In genomic region chr3:121163271-121163819, GRCm38 (mm10) we compare ENCODE assay signal across 8 mouse cellular contexts. TPM values are rescaled to one million over a fixed set of nuclear protein-coding genes. Genes with fewer than 3 reads are reported as not detected.
DNase-seq lines count a peak whose midpoint lies in the region; ATAC-seq and TF ChIP-seq lines count a peak whose summit lies in the region.

No protein-coding gene starts in this region.

- H3K27me3 ChIP-seq in midbrain, embryonic 11.5 days (ENCODE audit: control insufficient read depth, insufficient read depth, low read length), result no peaks in the 10 kb centered on the region
- H3K27me3 ChIP-seq in midbrain, embryonic 16.5 days (ENCODE audit: control insufficient read depth, insufficient read depth, low read depth, low read length), result no peaks in the 10 kb centered on the region
- no peaks in the 10 kb centered on the region for H3K27me3 ChIP-seq in intestine, embryonic 15.5 days (replicated peaks)
- H3K27me3 ChIP-seq in liver, embryonic 14.5 days (ENCODE audit: control insufficient read depth, insufficient read depth, low read length), result no peaks in the 10 kb centered on the region

- TF ChIP-seq CTCF in liver, embryonic 14.5 days (IDR thresholded peaks at IDR 0.05; ENCODE audit: low read depth), result peak; percentile 99

- H3K27ac ChIP-seq in midbrain, embryonic 11.5 days (ENCODE audit: low read depth, low read length), result no peak overlapping the region
- no peak overlapping the region for H3K27ac ChIP-seq in midbrain, embryonic 16.5 days (ENCODE audit: low read length)
- H3K27ac ChIP-seq in intestine, embryonic 15.5 days, result no peak overlapping the region
- no peak overlapping the region for H3K27ac ChIP-seq in liver, embryonic 14.5 days

- no peak overlapping the region for H3K4me3 ChIP-seq in midbrain, embryonic 11.5 days (ENCODE audit: low read depth, low read length)
- no peak overlapping the region for H3K4me3 ChIP-seq in midbrain, embryonic 16.5 days (ENCODE audit: low read depth, low read length)
- no peak overlapping the region for H3K4me3 ChIP-seq in intestine, embryonic 15.5 days (replicated peaks)
- no peak overlapping the region for H3K4me3 ChIP-seq in liver, embryonic 14.5 days (ENCODE audit: insufficient read depth in 1 of 2, low read depth in 2 of 2, low read length in 2 of 2)

- peak; percentile 94 for DNase-seq in midbrain, embryonic 11.5 days (ENCODE audit: low spot score, missing footprints)
- peak; percentile 72 for DNase-seq in adrenal gland, adult 2 months
- DNase-seq in embryo, embryonic 9.5 days (ENCODE audit: extremely low spot score), result peak; percentile 75
- peak; percentile 20 to 60 (median 33) for DNase-seq in liver, embryonic 14.5 days (ENCODE audit: low read depth in 3 of 3, low spot score in 3 of 3)
- DNase-seq in right cerebral cortex, adult 2 months (ENCODE audit: low spot score in 2 of 2), result peak; percentile 47 to 56
- DNase-seq in urinary bladder, postnatal 25 days (ENCODE audit: low spot score), result peak; percentile 56

- no peaks in the 10 kb centered on the region for H3K36me3 ChIP-seq in midbrain, embryonic 11.5 days (ENCODE audit: control insufficient read depth, insufficient read depth, low read length)
- H3K36me3 ChIP-seq in midbrain, embryonic 16.5 days (ENCODE audit: control insufficient read depth, insufficient read depth, low read length), result no peaks in the 10 kb centered on the region
- H3K36me3 ChIP-seq in intestine, embryonic 15.5 days, result no peaks in the 10 kb centered on the region
- H3K36me3 ChIP-seq in liver, embryonic 14.5 days (replicated peaks; ENCODE audit: control insufficient read depth, insufficient read depth, low read depth), result no peaks in the 10 kb centered on the region

- H3K9me3 ChIP-seq in midbrain, embryonic 11.5 days (ENCODE audit: control insufficient read depth, low read length), result no peaks in the 10 kb centered on the region
- no peaks in the 10 kb centered on the region for H3K9me3 ChIP-seq in midbrain, embryonic 16.5 days (replicated peaks; ENCODE audit: control insufficient read depth, low read length, poor library complexity, severe bottlenecking)
- H3K9me3 ChIP-seq in intestine, embryonic 15.5 days, result no peaks in the 10 kb centered on the region
- no peaks in the 10 kb centered on the region for H3K9me3 ChIP-seq in liver, embryonic 14.5 days (ENCODE audit: control insufficient read depth, low read length)

- ATAC-seq in midbrain, embryonic 11.5 days (ENCODE audit: low FRiP score), result 0 out of 2 replicates have a peak, but pooled peaks have one; percentile 16
- no peak for ATAC-seq in midbrain, embryonic 16.5 days
- ATAC-seq in intestine, embryonic 15.5 days, result peak; percentile 12; the same call in 1 of the 2 replicates
- peak; percentile 69; the same call in 1 of the 2 replicates for ATAC-seq in liver, embryonic 14.5 days (ENCODE audit: insufficient read depth)

- no peak overlapping the region for H3K4me2 ChIP-seq in midbrain, embryonic 11.5 days
- H3K4me2 ChIP-seq in midbrain, embryonic 16.5 days (ENCODE audit: low read length), result no peak overlapping the region
- no peak overlapping the region for H3K4me2 ChIP-seq in intestine, embryonic 15.5 days (replicated peaks)
- peak overlapping the region; percentile 49 for H3K4me2 ChIP-seq in liver, embryonic 14.5 days (ENCODE audit: low read depth)

- 33% methylated on average over 7 of the region's 7 CpGs for WGBS in midbrain, embryonic 11.5 days
- 31% methylated on average over 7 of the region's 7 CpGs for WGBS in midbrain, embryonic 16.5 days
- 49% methylated on average over 7 of the region's 7 CpGs for WGBS in intestine, embryonic 15.5 days
- WGBS in liver, embryonic 14.5 days (ENCODE audit: insufficient replicate concordance), result 29% methylated on average over 7 of the region's 7 CpGs

- TF ChIP-seq EP300 in liver, embryonic 14.5 days (IDR thresholded peaks at IDR 0.05; ENCODE audit: low read depth), result no peak

- H3K4me1 ChIP-seq in midbrain, embryonic 11.5 days (ENCODE audit: control insufficient read depth, insufficient read depth, low read length), result no peaks in the 10 kb centered on the region
- H3K4me1 ChIP-seq in midbrain, embryonic 16.5 days (ENCODE audit: control insufficient read depth, insufficient read depth, low read length), result no peaks in the 10 kb centered on the region
- H3K4me1 ChIP-seq in intestine, embryonic 15.5 days (replicated peaks), result no peaks in the 10 kb centered on the region
- peaks cover 0 to 4% of the 10 kb centered on the region in 2 experiments; a peak in 2 of 4 replicates for H3K4me1 ChIP-seq in liver, embryonic 14.5 days (replicated peaks; ENCODE audit: control insufficient read depth in 2 of 2, insufficient read depth in 2 of 2, low read length in 1 of 2)

- H3K9ac ChIP-seq in midbrain, embryonic 11.5 days (ENCODE audit: low read length), result no peak overlapping the region
- H3K9ac ChIP-seq in midbrain, embryonic 16.5 days (ENCODE audit: low read depth, low read length), result no peak overlapping the region
- H3K9ac ChIP-seq in intestine, embryonic 15.5 days, result no peak overlapping the region
- H3K9ac ChIP-seq in liver, embryonic 14.5 days (replicated peaks), result peak overlapping the region; percentile 36

RNA-seq across cellular contexts. Expression of gene Rwdd3, which starts 8.2 kb away (rescaled TPM):
- polyA plus RNA-seq in midbrain, embryonic 11.5 days (2014; fragmentation: Nextera tagmentation; extraction: Ambion mirVana), result 3.9 and 4.2 TPM in 2 replicates
- 5.1 and 7.7 TPM in 2 replicates for polyA plus RNA-seq in midbrain, embryonic 16.5 days (2015; fragmentation: Nextera tagmentation; extraction: Ambion mirVana)
- 10 to 100 TPM in 1 of 2 experiments, 1 to 10 TPM in 1; 8.9 to 11.4 TPM for total RNA-seq in adrenal gland, adult 2 months (2021)
- polyA plus RNA-seq in adrenal gland, adult 2 months (2012; rRNA removed), result 1.1 and 1.3 TPM in 2 replicates
- polyA plus RNA-seq in intestine, embryonic 15.5 days (2015; fragmentation: Nextera tagmentation; extraction: Ambion mirVana), result 4.6 and 5.9 TPM in 2 replicates
- polyA plus RNA-seq in liver, embryonic 14.5 days (2012; rRNA removed), result 0.79 and 1.1 TPM in 2 replicates
- polyA plus RNA-seq in liver, embryonic 14.5 days (2014; fragmentation: Nextera tagmentation; extraction: Ambion mirVana), result 1.3 and 1.7 TPM in 2 replicates

Comparison
In these comparisons a context has a peak if more than half of its experiments do, and no peak if none do; other contexts are left out.
1. DNase-seq: peak in every context shown above with its lines; median percentile 94 in midbrain, embryonic 11.5 days; 75 in embryo, embryonic 9.5 days; 72 in adrenal gland, adult 2 months; 56 in urinary bladder, postnatal 25 days; 52 in right cerebral cortex, adult 2 months; 33 in liver, embryonic 14.5 days.